Mouse (Mus musculus) T-cell, adult 2 months (primary cell): ENCODE measurements around the gene Cys1.
"Not testable (repeated sequence)": the region's sequence is repeated elsewhere in the genome, so short reads cannot be mapped to it uniquely, and the experiment has no call there.

Source experiments
- DNase-seq: peaks from one replicate; pipeline ENCODE4 v3.0.0; 2022; ENCODE audit warnings: low spot score

Cys1 gene

DNA sequence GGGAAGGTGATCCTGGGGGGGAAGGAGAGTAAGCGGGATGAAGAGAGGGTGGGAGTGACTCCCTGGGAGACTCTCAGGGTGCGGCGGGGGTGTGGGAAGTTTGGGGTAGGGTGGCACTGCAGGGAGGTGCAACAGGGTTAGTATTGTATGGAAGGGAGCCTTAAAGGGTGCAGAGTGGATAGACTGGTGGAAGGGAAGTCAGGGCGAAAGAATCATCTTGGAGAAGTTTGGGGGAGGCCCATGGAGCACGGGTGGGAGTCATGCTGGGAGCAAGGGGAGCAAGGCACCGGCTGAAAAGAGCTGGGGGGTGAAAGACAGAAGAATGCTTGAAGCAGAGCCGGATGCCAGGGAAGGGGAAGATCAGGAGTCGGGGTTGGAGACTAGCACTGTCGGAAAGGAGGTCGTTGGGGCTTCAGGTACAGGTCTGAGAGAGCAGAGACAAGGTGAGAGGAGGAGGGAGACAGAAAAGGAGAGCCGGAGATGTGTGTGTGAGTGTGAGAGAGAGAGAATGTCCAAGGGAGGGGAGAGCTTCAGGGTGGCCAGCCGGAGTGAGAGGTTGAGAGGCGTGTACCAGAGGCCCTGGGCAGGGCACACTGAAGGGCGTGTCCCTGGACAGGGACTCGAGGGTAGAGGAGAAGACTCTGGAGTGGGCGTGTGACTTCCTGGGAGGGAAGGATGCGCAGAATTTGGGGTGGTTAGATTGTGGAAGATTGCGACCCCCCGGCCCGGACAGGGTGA, at the start of gene Cys1:
Cys1 (minus strand) TSS at position 528 of the 738 bp plus-strand sequence.
- no peak for DNase-seq

DNA sequence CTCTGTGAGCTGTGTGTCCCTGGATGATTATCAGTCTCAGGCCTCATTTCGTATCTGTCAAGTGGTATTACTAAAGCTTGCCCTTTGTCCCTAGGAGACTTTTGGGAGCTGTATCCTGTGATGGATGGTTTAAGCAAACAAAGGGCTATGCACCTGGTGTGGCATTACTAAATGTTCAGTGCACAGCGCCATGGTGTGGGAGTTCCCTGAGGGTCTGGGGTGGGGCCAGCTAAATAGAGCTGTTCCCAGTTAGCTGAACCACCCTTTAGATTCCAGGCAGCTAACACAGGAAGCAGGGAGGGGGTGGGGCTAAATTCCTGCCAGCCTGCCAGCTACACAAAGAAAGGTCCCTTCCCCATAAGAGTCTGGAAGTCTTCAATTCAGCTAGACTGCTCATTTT, 42.8 kb upstream of the Cys1 start:
- DNase-seq = no peak

DNA sequence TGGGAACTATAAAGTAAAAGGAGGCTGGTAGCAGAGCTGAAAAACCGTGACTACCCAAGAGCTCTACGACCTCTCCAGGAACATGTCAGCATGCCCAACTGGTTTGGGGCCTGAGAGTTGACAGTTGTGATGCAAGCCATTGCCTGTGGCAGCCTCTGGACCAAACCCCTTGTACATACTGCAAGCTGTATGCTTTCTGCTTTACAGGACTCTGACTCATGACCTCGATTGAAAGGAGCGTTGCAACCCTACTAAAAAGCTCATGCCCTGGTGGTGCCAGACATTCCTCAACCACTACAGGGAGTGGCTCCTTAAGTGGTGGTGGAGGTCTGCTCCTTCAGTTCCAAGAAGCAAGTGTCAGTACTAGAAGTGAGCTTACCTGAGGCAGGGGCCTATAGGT, 42.2 kb upstream of the Cys1 start:
- DNase-seq = no peak

DNA sequence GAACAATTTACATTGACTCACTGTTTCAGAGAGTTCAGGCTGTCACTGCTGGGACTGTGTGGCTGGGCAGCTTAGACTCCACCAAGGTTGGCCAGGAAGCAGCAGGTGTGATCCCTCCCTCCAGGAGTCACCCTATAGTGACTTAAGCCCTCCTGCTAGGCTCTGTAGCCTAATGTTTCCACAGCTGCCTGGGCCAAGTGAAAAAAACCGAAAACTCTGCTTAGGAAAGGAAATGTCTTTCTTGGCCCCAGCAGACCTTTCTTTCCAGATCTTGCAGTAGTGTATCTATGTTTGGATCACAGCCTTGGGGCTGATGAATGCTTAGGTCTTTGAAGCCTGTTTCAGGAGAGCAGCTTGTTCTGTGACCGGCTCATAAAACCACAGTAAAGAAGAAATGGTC, 41.8 kb upstream of the Cys1 start:
- no peak for DNase-seq

DNA sequence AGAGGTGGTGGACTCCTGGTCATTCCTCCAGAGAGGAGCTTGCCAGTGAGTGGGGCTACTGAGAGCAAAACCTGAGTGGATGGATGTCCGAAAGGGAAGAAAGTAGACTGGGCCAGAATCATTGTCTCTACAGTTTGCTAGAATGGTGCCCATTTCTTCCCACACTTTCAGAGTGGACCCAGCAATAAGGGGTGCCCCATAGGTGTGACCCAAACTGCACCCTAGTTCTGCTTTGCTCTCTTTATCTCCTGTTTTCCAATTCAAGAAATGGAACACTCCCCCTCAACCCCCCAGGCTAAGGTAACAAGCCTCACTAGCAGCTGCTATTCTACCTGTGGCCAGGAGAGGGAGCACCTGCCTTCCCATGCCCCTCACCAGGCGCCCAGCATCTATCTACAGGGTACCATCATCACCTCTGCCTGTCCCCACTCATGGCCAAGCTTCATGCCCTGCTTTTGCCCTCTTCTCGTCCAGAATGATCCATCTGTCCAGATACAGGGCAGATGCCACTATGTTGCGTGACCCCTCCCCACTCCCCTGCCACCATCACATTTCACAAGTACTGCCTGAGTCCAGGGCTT, 35.2 kb upstream of the Cys1 start:
- DNase-seq = peak; percentile 32

DNA sequence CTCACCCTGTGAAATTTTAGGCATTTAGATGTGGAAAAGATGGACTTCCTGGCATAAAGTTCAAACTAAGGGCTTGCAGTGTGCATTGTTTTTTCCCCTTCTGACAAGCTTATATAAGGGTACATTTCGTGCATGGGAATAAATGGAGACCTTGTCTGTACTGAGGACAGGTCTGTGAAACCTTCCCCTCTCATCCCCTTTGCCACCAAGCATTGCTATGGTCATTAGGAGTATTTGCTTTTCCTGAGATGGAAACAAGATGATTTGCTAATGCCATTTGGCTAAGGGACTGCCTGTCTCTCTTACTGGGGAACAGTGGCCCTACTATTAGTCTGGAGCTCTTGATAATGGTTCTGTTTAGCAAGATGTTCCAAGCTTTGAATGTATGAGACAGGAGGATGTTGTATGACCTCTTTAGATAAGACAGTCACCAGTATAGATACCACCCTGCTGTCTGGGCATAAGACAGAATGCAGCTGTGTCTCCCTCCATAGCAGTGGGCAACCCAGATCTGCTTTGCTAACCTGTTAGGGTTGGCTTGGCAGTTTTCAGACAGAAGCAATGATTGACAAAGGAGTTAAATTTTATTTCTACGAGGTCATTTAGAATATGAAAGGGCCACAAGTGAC, 33.8 kb upstream of the Cys1 start:
- no peak for DNase-seq

DNA sequence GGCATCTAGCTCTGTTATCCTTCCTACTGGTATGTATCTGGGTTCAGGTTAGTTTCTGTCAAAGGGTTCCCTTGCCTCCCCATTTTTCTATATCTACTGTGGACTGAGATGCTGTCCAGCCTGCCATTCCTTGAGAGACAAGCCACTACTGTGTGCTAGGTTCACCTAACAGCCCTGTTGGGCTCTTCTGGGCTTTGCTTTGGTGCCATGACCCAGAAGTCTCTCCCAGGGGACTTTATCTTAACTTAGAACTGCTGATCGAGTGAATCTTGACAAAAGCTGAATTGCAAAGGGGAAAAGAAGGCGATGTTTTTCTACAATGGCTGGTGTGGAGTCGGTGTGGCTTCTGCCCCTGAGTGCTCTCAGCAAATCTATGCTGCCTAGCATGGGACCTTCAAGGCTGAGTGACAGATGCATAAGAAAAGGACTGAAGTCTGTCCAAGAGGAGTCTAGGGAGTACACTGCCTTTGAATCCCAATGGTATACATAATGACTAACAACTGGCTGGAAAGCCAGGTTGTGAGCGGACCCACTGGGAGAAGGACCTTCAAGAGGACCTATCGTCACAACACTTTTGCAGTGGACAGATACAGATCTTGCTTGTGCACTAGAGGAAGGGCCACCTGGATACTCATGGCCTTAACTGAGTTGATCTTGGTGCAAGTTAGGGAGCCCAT, 33.1 kb upstream of the Cys1 start:
- no peak for DNase-seq

DNA sequence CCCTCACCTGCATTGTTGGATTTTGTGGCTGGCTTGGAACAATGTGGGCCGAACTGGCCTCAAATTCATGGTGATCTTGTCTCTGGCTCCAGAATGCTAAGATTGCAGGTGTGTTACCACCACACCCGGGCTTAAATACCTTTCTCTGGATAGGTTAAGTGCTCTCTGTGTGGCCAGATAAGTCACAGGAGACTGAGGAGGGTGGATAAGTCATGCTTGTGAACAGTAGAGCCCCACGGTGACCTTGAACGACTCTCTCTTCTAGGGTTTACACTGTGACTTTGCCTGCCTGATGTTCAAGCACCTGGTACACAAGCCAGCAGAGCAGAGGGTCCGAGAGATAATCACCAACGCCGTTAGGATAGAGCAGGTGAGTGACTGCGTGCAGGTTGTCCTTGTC, 30.8 kb upstream of the Cys1 start:
- DNase-seq = no peak

DNA sequence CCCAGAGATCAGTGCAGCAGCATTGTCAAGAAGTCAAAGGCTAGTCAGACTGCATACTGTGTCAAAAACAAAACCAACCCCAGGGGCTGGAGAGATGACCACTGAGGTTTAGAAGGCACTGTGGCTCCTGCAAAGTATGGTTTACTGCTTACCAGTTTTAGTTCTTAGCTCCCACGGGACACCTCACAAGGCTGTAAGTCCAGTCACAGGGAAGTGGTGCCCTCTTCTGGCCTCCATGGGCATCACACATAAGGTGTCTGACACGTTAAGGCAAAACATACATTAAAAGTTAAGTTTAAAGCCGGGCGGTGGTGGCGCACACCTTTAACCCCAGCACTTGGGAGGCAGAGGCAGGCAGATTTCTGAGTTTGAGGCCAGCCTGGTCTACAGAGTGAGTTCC, 29.1 kb upstream of the Cys1 start:
- DNase-seq = peak; percentile 18

DNA sequence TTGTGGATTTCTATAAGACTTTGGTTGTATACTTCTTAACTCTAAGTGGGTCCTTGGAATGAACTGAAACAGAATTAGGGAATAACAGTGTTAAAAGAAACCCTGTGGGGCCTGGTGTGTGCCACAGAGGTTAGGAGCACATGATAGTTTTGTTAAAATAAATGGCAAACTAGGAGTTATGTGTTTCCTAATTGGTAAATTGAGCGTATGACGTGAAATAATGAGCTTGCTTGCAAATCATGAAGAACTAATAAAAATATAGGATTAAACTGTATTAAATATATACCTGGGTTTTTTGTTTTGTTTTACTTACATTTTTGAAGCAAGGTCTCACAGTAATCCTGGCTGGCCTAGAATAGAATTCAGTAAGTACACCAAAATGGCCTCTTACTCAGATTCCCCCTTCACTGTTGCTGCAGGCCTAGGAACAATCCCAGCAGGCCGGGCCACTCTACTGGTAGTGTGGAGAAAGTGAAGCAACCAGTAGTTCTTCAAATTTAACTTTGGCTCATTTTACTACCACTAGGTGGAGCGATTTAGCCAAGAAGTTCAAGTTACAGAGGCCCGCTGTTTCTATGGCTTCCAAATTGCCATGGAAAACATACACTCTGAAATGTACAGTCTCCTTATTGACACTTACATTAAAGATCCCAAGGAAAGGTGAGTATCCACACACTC, 28.4 kb upstream of the Cys1 start:
- peak; percentile 53 for DNase-seq

DNA sequence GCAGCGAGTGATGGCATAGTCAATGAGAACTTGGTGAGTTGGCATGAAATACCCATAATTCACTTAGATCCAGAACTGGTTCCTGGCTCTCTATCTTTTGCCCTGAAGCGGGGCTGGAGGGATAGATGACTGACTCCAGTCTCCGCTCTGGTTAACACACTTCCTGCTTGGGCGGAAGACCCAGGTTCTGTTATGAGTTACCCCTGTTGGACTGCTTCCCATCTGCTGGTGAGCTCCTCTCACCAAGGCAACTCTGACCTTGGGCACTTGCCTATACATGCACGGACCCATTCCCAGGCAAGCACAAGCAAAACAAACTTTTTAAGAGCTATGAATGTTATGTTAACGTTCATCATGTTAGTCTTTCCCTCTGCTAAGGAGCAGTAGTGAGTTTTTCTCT, 27.8 kb upstream of the Cys1 start:
- no peak for DNase-seq

DNA sequence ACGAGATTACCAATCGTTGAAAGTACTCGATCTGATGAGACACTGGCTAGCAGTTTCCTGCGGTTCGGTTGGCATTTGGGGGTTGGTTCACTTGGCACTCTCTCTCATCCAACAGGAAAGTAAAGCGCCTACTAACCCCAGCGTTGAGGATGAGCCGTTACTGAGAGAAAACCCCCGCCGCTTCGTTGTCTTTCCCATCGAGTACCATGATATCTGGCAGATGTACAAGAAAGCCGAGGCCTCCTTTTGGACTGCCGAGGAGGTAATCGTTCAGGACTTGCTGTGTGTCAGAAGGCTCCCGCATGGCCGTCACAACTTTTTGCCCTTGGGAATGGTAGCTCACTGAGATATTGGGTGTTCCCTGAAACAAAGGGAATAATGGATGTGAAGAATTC, 27.2 kb upstream of the Cys1 start:
- no peak for DNase-seq

DNA sequence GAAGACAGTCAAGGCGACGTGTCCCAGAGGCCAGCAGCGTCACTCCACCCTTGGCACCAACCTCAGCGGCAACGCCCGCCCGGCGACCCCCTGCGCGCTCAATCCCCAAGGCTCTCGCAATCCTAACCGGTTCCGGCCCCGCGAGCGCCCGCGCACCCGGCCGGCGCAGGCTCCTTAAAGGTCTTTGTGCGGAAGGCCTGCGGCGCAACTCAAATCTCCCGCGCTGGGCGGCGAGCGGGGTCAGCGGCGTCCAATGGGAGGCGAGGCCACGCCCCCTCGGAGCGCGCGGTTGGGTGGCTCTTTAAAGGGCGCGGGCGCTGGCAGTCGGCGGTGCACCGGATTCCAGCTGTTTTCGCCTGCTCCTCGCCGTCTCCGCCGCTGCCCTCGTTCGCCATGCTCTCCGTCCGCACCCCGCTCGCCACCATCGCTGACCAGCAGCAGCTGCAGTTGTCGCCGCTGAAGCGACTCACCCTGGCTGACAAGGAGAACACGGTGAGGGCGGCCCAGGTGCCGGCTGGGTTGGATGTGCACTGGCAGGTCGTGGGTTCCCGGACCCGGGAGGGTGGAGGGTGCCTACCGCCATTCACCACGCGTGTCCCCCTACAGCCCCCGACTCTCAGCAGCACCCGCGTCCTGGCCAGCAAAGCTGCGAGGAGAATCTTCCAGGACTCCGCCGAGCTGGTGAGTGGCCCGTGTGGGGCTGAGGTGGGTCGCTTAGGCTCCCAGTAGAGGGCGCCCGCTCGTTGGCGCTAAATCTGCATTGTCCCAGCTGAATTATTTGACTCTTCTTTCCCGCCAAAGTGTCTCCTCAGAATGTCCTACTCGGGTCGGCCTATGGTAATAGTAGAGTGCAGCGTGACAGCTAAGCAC, 26.6 kb upstream of the Cys1 start, which contains the start of gene Rrm2:
Rrm2 (plus strand) TSS at position 288 of the 870 bp plus-strand sequence.
- DNase-seq = peak; percentile 90

DNA sequence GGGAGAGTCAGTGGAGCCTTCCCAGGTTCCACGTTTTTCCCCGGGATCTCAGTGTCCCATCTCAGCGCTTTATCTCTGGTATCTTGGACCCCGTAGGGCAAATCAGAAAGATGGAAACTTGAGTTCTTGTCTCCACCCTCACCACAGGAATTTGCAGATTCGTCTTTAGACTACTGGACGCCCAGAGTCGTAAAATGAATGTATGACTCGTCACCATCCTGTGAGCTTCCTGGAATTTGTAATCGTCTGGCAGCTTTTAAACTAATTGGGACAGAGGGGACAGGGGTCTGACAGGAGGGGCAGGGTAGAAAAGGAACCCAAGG, 25.8 kb upstream of the Cys1 start:
- DNase-seq = no peak

DNA sequence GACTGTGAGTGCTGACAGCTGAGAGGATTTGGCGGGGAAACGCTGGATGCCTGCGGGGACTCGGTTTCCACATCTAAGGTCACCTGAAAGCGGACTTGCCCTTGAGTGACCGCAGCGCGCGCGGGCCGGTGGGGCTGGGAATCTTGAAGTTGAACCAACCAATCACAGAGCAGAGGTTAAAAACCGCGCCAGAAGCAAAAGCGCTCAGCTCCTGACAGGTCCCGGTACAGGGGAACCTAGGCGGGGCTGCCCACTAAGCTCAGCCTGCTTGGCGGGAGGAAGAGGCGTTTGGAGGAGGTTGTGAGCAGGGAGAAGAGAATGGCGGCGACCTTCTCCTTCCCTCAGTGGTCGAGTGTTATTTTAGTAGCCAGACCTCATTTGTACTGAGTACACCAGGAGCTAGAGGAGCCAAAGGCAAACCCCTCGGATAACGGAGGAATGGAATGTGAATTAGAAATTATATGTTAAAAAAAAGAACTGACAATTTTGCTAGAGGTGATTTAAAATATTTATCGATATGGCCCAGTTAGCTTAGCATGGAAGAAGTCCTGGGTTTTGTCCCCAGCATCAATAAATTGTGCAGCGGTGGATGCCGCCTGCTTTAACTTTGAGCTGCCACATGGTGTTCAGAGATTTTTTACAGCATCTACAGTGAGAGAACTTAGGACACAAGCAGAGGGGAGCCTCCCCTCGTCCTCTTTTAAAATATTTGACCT, 25.3 kb upstream of the Cys1 start:
- no peak for DNase-seq

DNA sequence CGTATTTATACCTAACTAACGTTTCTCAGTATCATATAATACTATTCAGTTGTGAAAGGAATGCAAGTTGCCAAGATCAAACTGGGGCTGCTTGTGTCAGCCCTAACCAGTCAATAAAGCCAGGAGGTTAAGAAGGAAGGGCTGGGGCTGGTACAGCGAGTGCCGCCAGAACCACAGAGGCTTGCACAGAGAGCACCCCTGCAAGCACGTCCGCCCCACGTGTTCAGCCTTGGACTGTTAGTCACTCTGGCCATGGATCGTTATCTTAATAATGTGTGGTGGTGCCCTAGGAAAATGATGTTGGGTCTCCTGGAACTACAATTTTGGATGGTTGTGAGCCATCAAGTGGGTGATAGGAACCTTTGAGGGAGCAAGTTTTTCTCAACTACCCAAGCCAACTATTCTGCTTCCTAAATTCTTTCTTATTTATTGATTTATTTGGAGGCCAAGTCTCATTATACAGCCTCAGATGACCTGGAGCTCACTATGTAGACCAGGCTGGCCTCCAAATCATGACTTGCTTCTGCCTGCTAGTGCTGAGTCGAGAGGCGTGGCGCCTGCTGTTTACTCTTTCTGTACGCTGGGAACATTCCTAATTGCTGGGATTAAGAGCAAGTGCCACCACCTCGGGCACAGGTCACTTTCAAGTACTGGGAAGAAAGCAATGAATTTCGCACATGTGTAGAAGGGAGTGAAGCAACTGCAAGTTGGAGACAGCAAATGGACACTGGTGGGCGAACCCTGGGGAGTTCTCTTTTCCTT, 24.1 kb upstream of the Cys1 start:
- DNase-seq = no peak

DNA sequence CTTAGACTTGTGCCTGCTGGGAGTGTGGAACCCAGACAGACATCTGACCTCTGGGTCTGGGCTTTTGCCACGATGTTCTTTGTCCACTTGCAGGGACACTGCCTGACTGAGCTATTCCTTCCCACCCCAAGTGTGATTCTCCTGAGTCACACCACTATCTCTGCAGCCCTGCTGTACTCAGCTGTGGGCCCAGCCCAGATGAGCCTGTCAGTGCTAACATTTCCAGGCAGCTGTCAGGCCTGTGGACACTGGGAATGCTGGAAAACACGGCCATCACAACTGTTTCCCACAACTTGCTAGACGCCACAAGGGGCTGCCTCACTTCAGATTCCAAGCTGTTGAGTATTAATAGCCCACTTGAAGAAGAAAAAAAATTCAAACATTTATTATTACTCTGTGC, 21.4 kb upstream of the Cys1 start:
- DNase-seq = no peak

DNA sequence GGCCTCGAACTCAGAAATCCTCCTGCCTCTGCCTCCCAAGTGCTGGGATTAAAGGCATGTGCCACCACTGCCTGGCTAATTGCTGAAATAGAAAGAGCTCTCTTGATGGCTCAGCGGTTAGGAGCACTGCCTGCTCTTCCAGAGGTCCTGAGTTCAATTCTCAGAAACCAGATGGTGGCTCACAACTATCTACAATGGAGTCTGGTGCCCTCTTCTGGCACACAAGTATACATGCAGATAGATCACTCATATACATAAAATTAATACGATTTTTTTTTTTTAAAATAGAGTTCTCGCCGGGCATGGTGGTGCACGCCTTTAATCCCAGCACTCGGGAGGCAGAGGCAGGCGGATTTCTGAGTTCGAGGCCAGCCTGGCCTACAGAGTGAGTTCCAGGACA, 20.0 kb upstream of the Cys1 start:
- DNase-seq = not testable (repeated sequence)

DNA sequence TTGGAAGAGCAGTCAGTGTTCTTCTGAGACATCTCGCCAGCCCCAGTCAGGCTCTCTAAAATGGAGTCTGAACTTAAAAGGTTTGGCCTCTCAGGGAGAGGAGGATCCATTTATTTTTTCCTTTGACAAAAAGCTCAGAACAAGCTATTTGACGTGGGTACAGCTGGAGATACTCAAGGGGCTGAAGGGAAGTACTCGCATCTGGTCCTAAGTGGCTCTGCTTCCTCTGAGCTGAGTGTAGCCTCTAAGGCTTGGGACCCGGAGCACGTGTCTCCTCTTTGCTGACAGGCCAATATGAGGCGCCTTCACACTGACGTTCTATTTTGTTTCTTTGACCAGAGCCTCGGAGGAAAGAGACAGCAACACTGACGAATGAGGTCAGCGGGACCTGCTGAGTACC, 18.0 kb upstream of the Cys1 start:
- no peak for DNase-seq

DNA sequence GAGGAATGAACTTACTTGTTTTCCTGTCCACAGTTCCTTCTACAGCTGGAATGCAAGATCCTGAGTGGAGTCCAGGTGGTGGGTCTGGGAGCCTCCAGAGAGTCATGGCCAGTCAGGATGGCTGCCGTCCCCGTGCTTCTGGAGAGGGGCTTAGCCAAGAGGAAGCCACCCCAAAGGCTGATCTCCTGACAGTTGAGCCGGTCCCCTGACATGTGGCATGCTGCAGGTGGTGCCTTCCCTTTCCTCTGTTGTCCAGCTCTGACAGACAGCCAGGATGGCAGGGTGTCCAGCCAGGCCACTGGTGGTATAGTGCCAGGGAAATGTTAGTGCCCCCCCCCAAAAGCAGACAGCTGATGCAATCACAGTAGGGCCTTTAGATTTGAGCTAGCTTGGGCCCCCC, 16.9 kb upstream of the Cys1 start:
- DNase-seq = no peak
